Mouse (Mus musculus): Measurements from ENCODE around the gene Sc5d. TPM values are rescaled to one million over a fixed set of nuclear protein-coding genes. Genes with fewer than 3 reads are reported as not detected.

Gene Sc5d
- 10 to 100 TPM; 87.7 to 94.2 TPM for total RNA-seq (2021)
- long read RNA-seq, experiment 1, full-length matches to known transcripts, result 142 of 155 reads
- long read RNA-seq, experiment 1, partial matches to known transcripts, result 8 of 155 reads
- long read RNA-seq, experiment 1, other reads (novel, unspliced or antisense), result 5 of 155 reads
- long read RNA-seq, experiment 2, full-length matches to known transcripts, result 17 of 19 reads
- long read RNA-seq, experiment 2, partial matches to known transcripts, result 1 of 19 reads
- long read RNA-seq, experiment 2, other reads (novel, unspliced or antisense), result 1 of 19 reads

DNA sequence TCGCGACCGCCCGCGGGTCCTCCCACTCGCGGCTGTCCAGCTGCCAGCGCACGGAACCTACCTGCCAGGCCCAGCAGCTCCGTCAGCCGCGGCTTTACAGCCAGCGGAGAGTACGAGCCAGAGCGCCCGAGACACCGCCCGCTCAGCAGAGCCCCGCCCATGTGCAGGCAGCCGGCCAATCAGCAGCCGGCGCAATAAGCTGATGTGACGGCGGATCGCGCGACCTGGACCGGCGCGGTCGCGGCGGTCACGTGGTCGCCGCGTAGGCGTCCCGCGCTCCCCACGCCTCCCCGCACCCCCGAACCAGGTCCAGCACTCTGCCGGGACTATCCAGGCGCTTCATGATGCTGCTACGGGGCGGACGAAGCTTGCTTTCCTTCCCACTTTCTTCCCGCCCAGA, at the start of gene Sc5d:
Sc5d (minus strand) TSS at position 112 of the 400 bp plus-strand sequence.
- peak; percentile 96 to 97 for DNase-seq

GRCm38 (mm10) chr9:42311311-42311710, 47.3 kb upstream of the Sc5d start:
- no peak for DNase-seq

- peak; percentile 49 to 76 for DNase-seq
These were observed 39.8 kb upstream of the Sc5d start for GRCm38 (mm10) chr9:42303894-42304293.

- DNase-seq, result no peak
These were observed 37.1 kb upstream of the Sc5d start for GRCm38 (mm10) chr9:42301082-42301633.

DNA sequence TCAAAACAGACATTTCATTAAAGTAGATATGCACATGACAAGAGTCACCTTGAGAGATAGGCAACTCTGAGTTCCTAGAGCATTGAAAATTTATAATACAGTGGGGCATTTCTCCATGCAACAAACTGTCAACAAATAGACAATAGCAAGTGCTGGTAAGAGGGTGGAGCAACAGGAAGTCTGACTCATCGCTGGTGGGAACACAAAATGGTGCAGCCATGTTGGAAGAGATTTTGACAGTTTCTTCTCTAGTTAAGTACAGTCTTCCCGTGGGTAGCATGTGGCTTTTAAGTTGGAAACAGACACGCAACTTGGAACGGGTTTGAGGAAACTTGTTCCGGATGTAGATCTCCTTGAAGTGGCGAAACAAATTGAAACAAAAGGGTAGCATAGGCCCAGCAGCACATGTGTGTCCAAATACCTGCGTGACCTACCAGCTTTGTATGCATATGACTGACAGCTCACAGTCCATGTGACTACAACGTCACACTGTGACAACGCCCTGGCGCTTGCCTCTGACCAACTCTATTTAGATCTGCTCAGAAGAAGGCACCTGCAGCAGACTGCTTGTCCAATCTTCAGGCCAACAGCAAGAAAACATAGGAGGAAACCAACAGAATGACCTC, 32.4 kb upstream of the Sc5d start:
- DNase-seq, result no peak

GRCm38 (mm10) chr9:42294131-42294530, 30.1 kb upstream of the Sc5d start:
- no peak for DNase-seq

DNA sequence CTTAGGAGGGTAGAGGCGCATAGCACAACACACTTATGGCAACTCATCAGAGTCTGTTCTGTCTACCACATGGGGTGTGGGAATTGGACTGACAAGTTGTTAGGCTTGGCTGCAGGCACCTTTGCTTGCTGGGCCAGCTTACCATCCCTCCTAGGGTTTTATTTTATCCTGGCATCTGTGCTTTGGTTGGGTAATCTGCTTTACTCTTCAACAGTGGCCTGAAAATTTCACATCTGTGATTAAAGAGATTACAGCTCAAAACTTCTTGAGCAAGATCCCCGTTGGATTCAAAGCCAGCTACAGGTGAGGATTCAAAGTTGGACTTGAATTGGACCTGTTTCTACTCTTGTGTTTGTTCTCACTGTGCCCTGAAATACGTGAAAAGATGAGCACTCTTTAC, 29.5 kb upstream of the Sc5d start:
- no peak for DNase-seq

- no peak for DNase-seq
These were observed 29.0 kb upstream of the Sc5d start for GRCm38 (mm10) chr9:42293051-42293450.

- peak; percentile 16 to 48 for DNase-seq
These were observed 15.6 kb upstream of the Sc5d start for GRCm38 (mm10) chr9:42279676-42280075.

GRCm38 (mm10) chr9:42278046-42278445, 14.0 kb upstream of the Sc5d start:
- no peak for DNase-seq

DNA sequence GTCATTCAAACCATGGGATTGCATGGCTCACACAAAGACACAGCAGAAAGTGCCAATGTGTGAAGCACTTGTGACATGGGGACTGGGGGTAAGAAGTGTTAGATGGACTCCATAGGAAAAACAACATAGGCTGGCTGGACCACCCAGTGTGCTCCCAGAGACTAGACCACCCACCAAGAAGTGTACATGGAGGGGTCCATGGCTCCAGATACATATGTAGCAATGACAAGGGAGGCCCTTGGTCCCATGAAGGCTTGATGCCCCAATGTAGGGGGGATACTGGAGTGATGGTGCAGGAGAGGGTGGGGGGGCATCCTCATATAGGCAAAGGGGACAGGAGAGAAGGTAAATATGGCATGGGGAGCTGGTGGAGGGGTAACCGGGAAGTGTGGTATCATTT, 13.6 kb upstream of the Sc5d start:
- DNase-seq, result no peak

DNA sequence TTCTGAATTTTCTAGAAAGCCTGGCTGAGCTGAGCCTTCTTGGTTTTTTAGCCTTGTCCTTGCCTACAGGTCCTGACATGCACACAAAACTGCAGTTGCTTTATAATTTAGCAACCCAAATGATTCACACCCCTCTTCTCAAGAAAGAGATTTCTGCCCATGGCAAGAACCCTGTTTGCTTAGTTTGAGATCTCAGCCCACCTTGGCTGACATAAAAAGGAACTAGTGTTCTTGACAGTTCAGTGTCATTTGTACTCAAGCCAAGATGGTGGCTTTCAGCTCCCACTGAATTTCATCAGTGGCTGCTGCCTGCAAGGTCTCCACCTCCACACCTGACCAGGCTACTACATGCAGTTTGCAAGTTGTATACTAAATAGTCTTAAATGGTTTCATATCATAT, 13.1 kb upstream of the Sc5d start:
- no peak for DNase-seq

GRCm38 (mm10) chr9:42275761-42276145, 11.7 kb upstream of the Sc5d start:
- DNase-seq, result no peak

DNA sequence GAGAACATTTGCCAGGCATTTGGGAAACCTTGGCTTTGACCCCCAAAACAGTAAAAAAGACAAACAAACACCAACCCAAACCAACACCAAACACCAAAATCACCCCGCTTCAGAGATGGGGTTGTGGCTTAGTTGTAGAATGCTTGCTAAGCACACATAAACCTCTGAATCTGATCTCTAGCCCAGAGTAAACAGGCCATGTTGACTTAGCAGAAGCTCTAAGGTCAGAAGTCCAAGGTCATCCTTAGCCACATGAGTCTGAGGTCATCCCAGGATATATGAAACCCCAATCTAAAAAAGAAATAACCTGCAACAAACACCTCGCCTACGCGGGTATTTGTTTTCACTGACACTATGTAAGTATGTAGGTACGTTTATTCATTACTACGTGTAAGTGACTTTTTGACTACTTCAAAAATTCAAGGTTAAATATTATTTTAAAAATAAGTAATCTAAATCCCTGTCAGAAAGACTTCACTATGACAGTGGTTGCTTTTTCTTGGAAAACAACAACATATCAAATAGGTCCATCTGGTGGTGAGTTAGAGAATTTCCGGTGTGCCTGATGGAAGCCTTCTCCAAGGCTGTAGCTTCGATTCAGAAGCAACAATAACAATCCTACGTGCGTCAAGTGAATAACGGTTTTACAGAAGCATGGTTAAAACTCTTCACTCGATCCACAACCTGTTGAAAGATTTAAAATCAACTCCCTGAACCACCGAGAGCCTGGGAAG, 11.1 kb upstream of the Sc5d start:
- DNase-seq, result peak in 1 of 2 experiments; percentile 44

DNA sequence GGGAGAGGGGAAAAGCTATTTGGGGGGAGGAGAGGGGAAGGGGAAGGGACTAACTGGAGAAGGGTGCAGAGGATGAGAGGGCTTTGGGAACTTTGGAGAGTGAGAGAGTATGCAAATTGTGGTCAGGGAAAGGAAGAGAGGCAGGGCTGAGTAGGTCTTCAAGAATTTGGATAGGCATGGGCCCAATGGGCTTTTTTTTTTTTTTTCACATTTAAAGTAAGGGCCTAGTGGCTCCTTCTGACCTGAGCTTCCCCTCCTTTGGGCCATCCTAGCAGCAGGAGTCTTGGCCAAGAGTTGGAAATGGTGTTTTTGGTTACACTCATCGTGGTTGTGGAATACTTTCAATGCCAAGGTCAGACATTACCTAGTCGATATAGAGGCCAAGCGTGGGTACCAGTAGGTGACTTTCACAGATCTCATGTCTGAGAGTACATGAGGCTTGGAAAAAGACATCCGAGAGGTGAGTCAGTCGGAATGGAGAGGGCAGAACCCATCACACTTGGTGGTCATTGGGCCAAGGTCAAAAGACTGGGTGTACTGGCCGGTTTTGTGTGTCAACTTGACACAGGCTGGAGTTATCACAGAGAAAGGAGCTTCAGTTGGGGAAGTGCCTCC, 9.7 kb upstream of the Sc5d start:
- DNase-seq, result peak in 1 of 2 experiments; percentile 26

- no peak for DNase-seq
These were observed 9.1 kb upstream of the Sc5d start for GRCm38 (mm10) chr9:42273174-42273573.

- DNase-seq, result no peak
These were observed 8.6 kb upstream of the Sc5d start for GRCm38 (mm10) chr9:42272690-42273089.

DNA sequence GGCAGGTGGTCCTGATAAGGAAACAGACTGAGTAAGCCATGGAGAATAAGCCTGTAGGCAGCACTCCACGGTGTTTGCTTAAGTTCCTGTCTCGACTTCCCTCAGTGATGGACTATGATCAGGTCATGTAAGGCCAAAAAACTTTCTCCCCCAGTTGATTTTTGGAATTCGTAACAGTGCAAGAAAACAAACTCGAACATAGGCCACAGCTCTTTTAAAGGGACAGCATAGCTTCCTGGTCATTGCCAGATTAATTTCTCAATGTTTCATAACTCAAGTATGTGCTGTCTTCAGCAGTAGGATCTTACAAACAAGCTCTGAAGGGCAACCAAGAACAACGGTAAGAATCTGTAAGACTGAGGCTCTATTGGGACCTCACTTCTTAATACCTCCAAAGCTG, 7.4 kb upstream of the Sc5d start:
- DNase-seq, result no peak

- DNase-seq, result no peak
These were observed 6.6 kb upstream of the Sc5d start for GRCm38 (mm10) chr9:42270617-42271016.

- peak; percentile 37 to 44 for DNase-seq
These were observed 6.0 kb upstream of the Sc5d start for GRCm38 (mm10) chr9:42270081-42270480.

DNA sequence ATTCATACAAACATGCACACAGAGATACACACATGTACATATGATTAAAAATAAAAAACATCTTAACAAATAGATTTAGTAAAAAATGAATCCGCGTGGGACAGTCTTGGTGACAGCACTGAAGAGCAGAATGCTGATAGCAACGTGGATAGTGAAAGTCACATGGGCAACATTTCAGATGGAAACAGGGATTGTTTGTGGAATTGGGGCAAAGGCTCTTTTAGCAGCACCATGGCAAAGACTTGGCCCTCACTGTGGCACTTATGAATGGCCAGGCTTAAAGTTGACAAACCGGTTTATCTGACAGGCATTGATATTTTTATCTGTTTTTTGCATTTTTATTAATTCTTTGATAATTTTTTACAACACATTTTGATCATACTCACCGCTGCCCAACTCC, 4.3 kb upstream of the Sc5d start:
- no peak for DNase-seq

DNA sequence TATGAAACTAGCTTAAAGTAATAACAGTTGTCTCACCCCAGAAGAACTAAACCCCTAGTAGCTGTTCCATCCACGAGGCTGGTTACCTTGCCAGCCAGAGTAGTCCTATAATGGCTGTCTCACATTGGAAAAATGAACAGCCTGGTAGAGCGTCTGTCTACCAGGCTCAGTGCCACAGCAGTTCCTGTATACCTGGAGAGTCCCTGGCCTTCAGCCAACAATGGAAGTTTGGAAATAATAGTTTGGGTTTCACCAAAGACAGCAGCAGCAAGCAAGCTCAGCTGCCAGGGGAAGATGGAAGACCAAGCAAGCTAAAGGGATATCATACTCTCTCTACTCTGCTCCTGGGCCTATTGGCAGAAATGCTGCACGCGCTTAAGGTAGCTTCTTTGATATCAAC, 1.3 kb upstream of the Sc5d start:
- DNase-seq, result no peak

DNA sequence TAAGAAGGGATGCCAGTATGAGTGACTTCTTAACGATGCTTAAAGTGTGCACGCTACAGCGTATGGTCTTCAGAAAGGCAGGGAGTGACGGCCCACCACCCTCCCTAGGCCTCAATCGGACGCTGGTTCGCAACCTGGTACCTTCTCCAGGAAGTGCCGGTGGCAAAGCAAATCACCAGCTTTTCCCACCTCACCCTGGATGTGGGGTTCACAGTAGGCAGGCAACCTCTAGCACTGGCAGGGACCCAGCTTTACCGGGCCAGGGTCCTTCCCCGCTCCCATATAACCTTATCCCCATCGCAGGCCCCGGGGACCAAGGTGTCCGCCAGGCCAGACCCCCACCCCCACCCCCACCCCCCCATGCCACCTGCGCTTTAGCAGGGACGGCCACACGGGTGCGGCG, 346 bp downstream of the Sc5d start:
- no peak for DNase-seq

Measured in adrenal gland, postnatal 36 days (tissue).